Mouse (Mus musculus) intestine, embryonic 14.5 days (tissue): Measurements from ENCODE around the gene Pcyt1b. TPM values are rescaled to one million over a fixed set of nuclear protein-coding genes. Genes with fewer than 3 reads are reported as not detected.

Experiments used
- ATAC-seq: fragments of 200-750 bp; cut with Nextera tagmentation; replicated peaks from 2 replicates; pipeline ENCODE4 v1.8.0; 2017; ENCODE audit warnings: low read depth, moderate number of reproducible peaks, moderate TSS enrichment, moderate library complexity; ENCODE audit not compliant: low FRiP score, low TSS enrichment
- DNase-seq: peaks from one replicate; pipeline ENCODE4 v3.0.0-alpha.2; 2018; ENCODE audit warnings: low spot score
- H3K27ac ChIP-seq: fragments of 300-500 bp; sonication (generic); 2 replicates; pipeline ENCODE4 v1.5.1; 2014; ENCODE audit warnings: low read depth, mild to moderate bottlenecking, control low read depth
- H3K27me3 ChIP-seq: fragments of 300-500 bp; sonication (generic); replicated peaks from 2 replicates; pipeline ENCODE4 v1.6.1; 2014; ENCODE audit warnings: low read length, control low read depth; ENCODE audit not compliant: control insufficient read depth, insufficient read depth
- H3K36me3 ChIP-seq: fragments of 300-500 bp; sonication (generic); 2 replicates; pipeline ENCODE4 v1.6.1; 2014; ENCODE audit warnings: low read length, control low read depth; ENCODE audit not compliant: control insufficient read depth, insufficient read depth
- H3K4me1 ChIP-seq: fragments of 300-500 bp; sonication (generic); replicated peaks from 2 replicates; pipeline ENCODE4 v1.6.1; 2014; ENCODE audit warnings: low read length, control low read depth, mixed read lengths; ENCODE audit not compliant: control insufficient read depth, insufficient read depth
- H3K4me2 ChIP-seq: fragments of 300-500 bp; sonication (generic); 2 replicates; pipeline ENCODE4 v1.6.1; 2014; ENCODE audit warnings: low read length
- H3K4me3 ChIP-seq: fragments of 300-500 bp; sonication (generic); 2 replicates; pipeline ENCODE4 v1.5.1; 2014; ENCODE audit warnings: low read depth, low read length, control low read depth, mixed read lengths
- H3K9ac ChIP-seq: fragments of 300-500 bp; sonication (generic); 2 replicates; pipeline ENCODE4 v1.6.1; 2014; ENCODE audit warnings: mild to moderate bottlenecking, low read length
- H3K9me3 ChIP-seq: fragments of 300-500 bp; sonication (generic); 2 replicates; pipeline ENCODE4 v1.6.1; 2016; ENCODE audit warnings: low read length, control low read depth; ENCODE audit not compliant: control insufficient read depth
- WGBS: fragments of 180-500 bp; shearing (Covaris S2); extraction: QIAGEN DNeasy Blood & Tissue Kit; methylation state at CpG from one replicate; pipeline ENCODE4 v1.1.7; 2014; 5-methylcytosine and 5-hydroxymethylcytosine counted together
- polyA plus RNA-seq: library from polyadenylated mRNA; unstranded; fragments of >200 nt; fragmentation: Nextera tagmentation; extraction: Ambion mirVana; gene quantifications from 2 replicates; pipeline ENCODE4 v1.2.1, GENCODE M21; 2014

Gene Pcyt1b
- polyA plus RNA-seq, 1 experiment from 2014 or later: 2.5 TPM

DNA sequence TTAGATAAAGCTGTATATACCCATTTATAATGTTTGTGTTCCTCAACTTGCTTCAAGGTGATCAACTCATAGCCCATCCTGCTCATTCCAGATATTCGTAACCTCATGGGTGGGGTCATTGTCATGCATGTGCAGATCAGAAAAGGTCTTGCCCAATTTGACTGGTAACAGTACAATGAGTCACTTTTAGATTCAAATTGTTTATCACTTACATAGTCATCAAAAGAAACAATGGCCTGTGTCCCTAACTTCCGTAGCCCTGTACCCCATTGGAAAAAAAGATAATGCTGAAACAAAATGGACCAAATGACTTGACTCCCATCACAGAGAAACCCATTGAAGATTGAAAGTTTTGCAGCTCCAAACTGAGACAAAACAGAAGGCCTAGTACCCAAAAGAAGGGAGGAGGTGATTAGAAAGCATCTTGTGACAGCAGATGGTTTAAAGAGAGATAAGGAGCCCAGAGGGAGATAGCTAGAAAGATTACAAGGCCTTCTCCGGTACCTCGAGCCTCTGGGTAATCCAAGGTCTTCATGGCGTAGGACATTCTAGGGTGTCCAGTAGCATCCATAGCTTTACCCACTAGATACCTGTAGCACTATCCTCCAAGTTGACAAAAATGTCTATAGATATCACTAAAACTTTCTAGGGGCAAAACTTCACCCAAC is 9.4 kb downstream of the Pcyt1b start:
- no peaks in the 10 kb centered on the region for H3K4me1 ChIP-seq
- H3K27ac ChIP-seq: no peak overlapping the region
- ATAC-seq: no peak
- DNase-seq: no peak
- no peaks in the 10 kb centered on the region for H3K9me3 ChIP-seq
- H3K4me3 ChIP-seq: no peak overlapping the region
- H3K36me3 ChIP-seq: no peaks in the 10 kb centered on the region
- H3K27me3 ChIP-seq: no peaks in the 10 kb centered on the region
- H3K9ac ChIP-seq: no peak overlapping the region
- H3K4me2 ChIP-seq: no peak overlapping the region
- 91% methylated on average over 5 of the region's 5 CpGs for whole genome bisulfite sequencing

DNA sequence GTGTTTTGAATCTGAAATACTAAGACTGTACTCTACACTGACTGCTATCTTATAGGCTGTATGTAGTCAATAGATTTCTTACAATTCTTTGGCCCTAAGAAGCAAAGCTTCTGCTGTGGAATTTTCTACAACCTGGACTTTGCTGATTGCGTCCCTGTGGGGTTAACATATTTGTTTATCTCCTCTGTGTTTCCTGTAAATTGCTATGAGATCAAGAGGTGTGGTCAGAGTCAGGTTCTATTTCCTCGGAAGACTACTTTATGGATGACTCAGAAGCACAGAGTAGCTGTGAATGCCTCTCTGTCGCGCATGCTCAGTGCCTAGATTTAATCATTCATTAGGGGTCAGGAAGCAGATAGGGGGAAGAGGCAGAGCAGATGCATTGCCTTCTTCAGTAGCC is 10.1 kb downstream of the Pcyt1b start:
- no peak overlapping the region for H3K9ac ChIP-seq
- no peaks in the 10 kb centered on the region for H3K4me1 ChIP-seq
- H3K27ac ChIP-seq: no peak overlapping the region
- H3K27me3 ChIP-seq: no peaks in the 10 kb centered on the region
- no peak for DNase-seq
- no peak overlapping the region for H3K4me2 ChIP-seq
- ATAC-seq: no peak
- 67% methylated on average over 4 of the region's 4 CpGs for whole genome bisulfite sequencing
- H3K4me3 ChIP-seq: no peak overlapping the region
- no peaks in the 10 kb centered on the region for H3K36me3 ChIP-seq
- no peaks in the 10 kb centered on the region for H3K9me3 ChIP-seq

DNA sequence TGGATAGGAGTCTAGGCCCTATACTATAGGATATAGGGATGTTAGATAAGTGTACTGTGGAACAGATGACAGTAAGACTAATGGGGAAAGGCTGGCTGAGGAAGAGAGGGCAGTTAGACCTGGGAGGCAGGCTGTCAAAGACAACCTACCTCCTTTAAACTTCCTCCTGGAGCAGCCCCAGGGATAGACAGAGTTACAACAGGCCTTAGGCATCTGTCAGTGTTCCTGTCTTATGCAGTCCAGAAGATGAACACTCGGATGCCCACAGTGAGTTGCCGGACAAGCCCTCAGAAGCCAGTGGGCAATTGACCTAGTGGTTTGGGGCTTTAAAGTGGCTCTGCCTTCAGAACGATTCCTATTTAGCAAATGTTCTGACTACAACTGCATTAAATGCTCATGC is 19.8 kb downstream of the Pcyt1b start:
- no peak for ATAC-seq
- peak overlapping the region; percentile 33; the same call in 1 of the 2 replicates for H3K4me3 ChIP-seq

DNA sequence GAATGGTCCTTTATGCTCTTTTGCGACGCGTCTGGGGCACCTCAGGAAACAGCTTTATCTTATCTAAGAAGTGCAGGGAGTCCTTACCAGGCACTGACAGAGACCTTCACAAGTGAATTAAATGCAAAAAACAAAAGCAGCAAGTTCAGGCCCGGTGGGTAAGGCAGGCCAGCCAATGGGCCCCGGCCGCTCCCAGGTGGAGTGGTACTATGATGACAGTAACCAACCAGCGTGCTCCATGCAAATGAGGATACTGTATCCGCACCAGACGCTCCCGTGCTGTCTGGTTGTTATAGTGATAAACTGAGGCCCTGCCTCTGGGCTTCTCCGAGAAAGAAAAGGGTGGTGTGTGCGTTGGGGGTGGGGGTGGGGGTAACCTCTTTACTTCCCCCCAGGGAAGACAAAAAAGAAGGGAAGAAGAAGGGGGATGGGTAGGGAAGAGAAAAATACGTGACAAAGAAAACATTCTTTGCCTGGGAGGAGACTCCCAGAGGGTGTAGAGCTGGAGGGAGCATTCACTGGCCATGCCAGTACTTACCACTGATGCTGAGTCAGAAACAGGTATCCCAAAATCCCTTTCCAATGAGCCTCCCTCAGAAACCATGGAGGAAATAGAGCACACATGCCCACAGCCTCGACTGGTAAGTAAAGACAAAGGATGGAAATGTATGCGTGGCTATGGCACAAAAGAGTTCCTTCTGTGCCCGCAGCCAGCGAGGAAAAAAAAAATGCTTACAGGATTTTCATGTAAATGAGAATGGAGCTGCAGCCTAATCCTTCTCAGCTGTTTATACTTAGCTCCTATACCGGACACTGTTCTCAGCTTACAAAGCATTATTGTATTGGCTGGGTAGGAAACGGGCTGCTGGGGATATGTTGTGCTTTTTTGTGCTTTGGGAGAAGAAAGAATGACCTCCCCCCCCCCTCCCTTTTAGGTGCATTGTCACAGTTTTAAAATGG is 20.5 kb downstream of the Pcyt1b start:
- 15% methylated on average over 19 of the region's 19 CpGs for WGBS

More for the DNA sequence above, 19.8 kb downstream of the Pcyt1b start:
- no peaks in the 10 kb centered on the region for H3K9me3 ChIP-seq
- H3K4me1 ChIP-seq: no peaks in the 10 kb centered on the region
- WGBS: 36% methylated on average over 3 of the region's 3 CpGs
- H3K9ac ChIP-seq: no peak overlapping the region
- peak overlapping the region; percentile 54 for H3K4me2 ChIP-seq
- H3K36me3 ChIP-seq: no peaks in the 10 kb centered on the region
- H3K27ac ChIP-seq: no peak overlapping the region
- no peak for DNase-seq
- no peaks in the 10 kb centered on the region; the same call in 1 of the 2 replicates for H3K27me3 ChIP-seq

DNA sequence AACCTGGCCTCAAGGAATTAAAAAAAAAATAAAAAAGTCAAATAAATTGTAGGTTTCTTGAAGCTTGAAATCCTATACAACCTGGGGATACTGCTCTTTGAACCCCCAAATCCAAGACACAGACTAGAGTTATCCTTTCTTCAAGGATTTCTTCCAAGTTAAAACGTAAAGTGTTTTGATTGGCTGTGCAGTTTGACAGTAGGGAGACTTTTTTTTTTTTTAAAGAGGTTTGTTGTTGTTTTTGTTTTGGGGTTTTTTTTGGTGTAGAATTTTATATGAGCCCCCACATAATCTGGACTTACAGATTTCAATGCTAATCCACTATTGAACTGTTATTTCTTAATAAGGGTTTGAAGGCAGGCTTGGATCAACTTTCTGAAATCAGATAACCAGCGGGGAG is 21.6 kb downstream of the Pcyt1b start:
- DNase-seq (no peak), ATAC-seq (no peak)
- H3K27me3 ChIP-seq: no peaks in the 10 kb centered on the region; the same call in 1 of the 2 replicates
- H3K4me1 ChIP-seq: no peaks in the 10 kb centered on the region
- H3K27ac ChIP-seq: no peak overlapping the region
- no peaks in the 10 kb centered on the region for H3K9me3 ChIP-seq
- H3K36me3 ChIP-seq: no peaks in the 10 kb centered on the region
- H3K4me2 ChIP-seq: no peak overlapping the region
- 71% methylated on average over 2 of the region's 2 CpGs for WGBS
- H3K4me3 ChIP-seq: no peak overlapping the region
- no peak overlapping the region for H3K9ac ChIP-seq

More for the DNA sequence above, 20.5 kb downstream of the Pcyt1b start:
- no peaks in the 10 kb centered on the region; the same call in 1 of the 2 replicates for H3K27me3 ChIP-seq
- peak; percentile 60 for DNase-seq
- no peaks in the 10 kb centered on the region for H3K4me1 ChIP-seq
- H3K9ac ChIP-seq: no peak overlapping the region
- H3K4me2 ChIP-seq: peak overlapping the region; percentile 54
- no peaks in the 10 kb centered on the region for H3K36me3 ChIP-seq
- H3K4me3 ChIP-seq: peak overlapping the region; percentile 33
- H3K27ac ChIP-seq: no peak overlapping the region
- no peaks in the 10 kb centered on the region for H3K9me3 ChIP-seq
- ATAC-seq: peak; percentile 97

DNA sequence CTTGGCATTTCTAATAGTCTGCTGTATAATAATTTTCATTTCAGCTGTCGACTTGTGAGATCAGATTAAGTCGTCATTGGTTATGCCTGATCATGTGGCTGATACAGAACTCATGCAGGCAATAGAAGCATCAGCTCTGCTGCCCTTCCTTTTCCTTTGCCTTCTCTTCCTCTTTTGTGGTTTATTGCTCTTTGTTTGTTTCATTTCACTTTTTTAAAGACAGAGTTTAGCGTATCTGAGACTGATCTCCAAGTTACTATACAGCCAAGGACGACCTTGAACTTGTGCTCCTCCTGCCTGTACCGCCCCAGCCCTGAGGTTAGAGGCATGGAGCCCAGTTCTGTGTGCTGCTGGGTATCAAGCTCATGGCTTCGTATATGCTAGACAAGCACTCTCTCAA is 34.6 kb downstream of the Pcyt1b start:
- DNase-seq: no peak
- H3K36me3 ChIP-seq: no peaks in the 10 kb centered on the region
- no peak overlapping the region for H3K9ac ChIP-seq
- no peaks in the 10 kb centered on the region for H3K27me3 ChIP-seq
- H3K4me1 ChIP-seq: no peaks in the 10 kb centered on the region
- H3K4me2 ChIP-seq: no peak overlapping the region
- no peak overlapping the region for H3K4me3 ChIP-seq
- no peak for ATAC-seq
- no peaks in the 10 kb centered on the region for H3K9me3 ChIP-seq
- no peak overlapping the region for H3K27ac ChIP-seq
- WGBS: 76% methylated on average over 6 of the region's 6 CpGs

DNA sequence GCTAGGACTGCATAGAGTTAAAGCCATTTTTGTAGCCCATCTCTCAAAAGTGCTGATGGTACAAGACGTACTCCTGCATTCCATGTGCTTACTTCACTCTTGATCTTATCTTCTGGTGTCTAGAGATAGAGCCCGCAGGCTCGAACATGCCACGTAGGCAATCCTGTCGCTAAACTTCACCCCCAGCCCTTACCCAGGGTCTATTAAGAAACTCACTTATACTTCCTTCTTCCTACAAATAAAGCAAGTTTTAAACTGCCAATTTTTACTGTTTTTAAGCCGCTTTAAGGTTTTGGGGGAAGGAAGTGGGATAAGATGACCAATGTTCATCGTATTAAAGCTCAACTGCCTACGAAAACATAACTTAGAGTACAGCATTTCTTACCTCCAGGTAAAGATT is 36.0 kb downstream of the Pcyt1b start:
- H3K4me1 ChIP-seq: no peaks in the 10 kb centered on the region
- H3K4me2 ChIP-seq: no peak overlapping the region
- no peaks in the 10 kb centered on the region for H3K9me3 ChIP-seq
- H3K4me3 ChIP-seq: no peak overlapping the region
- no peak for DNase-seq
- WGBS: 79% methylated on average over 8 of the region's 8 CpGs
- ATAC-seq: no peak
- no peak overlapping the region for H3K27ac ChIP-seq
- no peaks in the 10 kb centered on the region for H3K27me3 ChIP-seq
- no peak overlapping the region for H3K9ac ChIP-seq
- H3K36me3 ChIP-seq: no peaks in the 10 kb centered on the region

DNA sequence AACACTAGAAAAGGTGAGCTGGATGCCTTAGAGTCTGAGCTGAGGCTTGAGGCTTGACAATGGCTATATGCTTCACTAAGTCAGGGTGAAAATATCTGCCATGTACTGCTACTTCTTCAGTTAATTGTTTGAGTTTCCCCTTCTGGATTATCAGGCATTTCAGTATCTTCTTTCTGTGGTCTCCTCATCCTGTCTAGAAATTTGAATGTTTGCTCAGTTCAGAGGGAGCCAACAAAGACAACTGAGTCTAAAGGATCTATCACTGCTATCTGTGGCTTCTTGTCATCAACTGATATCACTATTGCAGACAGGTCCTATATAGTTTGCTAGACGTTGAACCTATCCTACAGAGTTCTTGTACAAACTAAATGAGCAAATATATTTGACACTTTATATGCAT is 42.9 kb downstream of the Pcyt1b start:
- Histone ChIP-seq H3K36me3 (no peaks in the 10 kb centered on the region), H3K4me3 (no peak overlapping the region), H3K4me1 (no peaks in the 10 kb centered on the region), H3K27ac (no peak overlapping the region), H3K27me3 (no peaks in the 10 kb centered on the region), H3K4me2 (no peak overlapping the region), H3K9ac (no peak overlapping the region), H3K9me3 (no peaks in the 10 kb centered on the region)
- DNase-seq (no peak), ATAC-seq (no peak)
- 59% methylated on average over 1 of the region's 1 CpGs for WGBS
